Mouse (Mus musculus): ENCODE results near the gene Slc39a11.

GRCm38 (mm10) chr11:113266706-113267105, 383.2 kb downstream of the Slc39a11 start:
- no peak for TF ChIP-seq CTCF (IDR thresholded peaks at IDR 0.05; ENCODE audit: low read depth, low read length)
- TF ChIP-seq GATA1 (IDR thresholded peaks at IDR 0.05; ENCODE audit: borderline replicate concordance, low read length), result no peak
- no peak for TF ChIP-seq POLR2AphosphoS5 (IDR thresholded peaks at IDR 0.05; ENCODE audit: insufficient replicate concordance, low read depth, low read length)
- no peak for TF ChIP-seq GATA2 (IDR thresholded peaks at IDR 0.05; ENCODE audit: borderline replicate concordance, low read depth, low read length)
- no peak for TF ChIP-seq TAL1 (conservative IDR thresholded peaks at IDR 0.05; ENCODE audit: low read depth, low read length)
